Mouse (Mus musculus) small intestine, adult 2 months (tissue): ENCODE measurements at regions not wholly inside any gene's neighbourhood (a gene's known extent, or its start where the extent isn't known, plus 50 kb on each side); places are given as distances from the start of the nearest gene placed in this dataset.

Source experiments
- CTCF ChIP-seq: fragments of 200-500 bp; IDR thresholded peaks from 2 replicates; pipeline ENCODE4 v1.5.1; 2012; ENCODE audit warnings: low read depth, mild to moderate bottlenecking, control low read depth, inconsistent platforms, low read length, moderate library complexity, mixed read lengths; ENCODE audit not compliant: insufficient replicate concordance, insufficient read length; ENCODE audit errors: extremely low read depth
- POLR2A ChIP-seq: fragments of 200-500 bp; IDR thresholded peaks from 2 replicates; pipeline ENCODE4 v1.6.1; 2012; ENCODE audit warnings: low read depth, mild to moderate bottlenecking, control low read depth, inconsistent platforms, low read length, moderate library complexity

- no peak for TF ChIP-seq CTCF
- TF ChIP-seq POLR2A = no peak
These were observed 1396.7 kb upstream of the 1700008P02Rik start for GRCm38 (mm10) chr3:8016945-8017344.
